Mouse (Mus musculus) midbrain, embryonic 16.5 days (tissue): ENCODE data around the gene Pole3. TPM values are rescaled to one million over a fixed set of nuclear protein-coding genes. Genes with fewer than 3 reads are reported as not detected.

Source experiments
- ATAC-seq: fragments of 200-750 bp; cut with Nextera tagmentation; 2 replicates; pipeline ENCODE4 v1.8.0; 2017; ENCODE audit warnings: moderate TSS enrichment
- H3K27ac ChIP-seq: fragments of 300-500 bp; sonication (generic); 2 replicates; pipeline ENCODE4 v1.5.1; 2014; ENCODE audit warnings: mild to moderate bottlenecking, low read length, mixed read lengths
- H3K27me3 ChIP-seq: fragments of 300-500 bp; sonication (generic); 2 replicates; pipeline ENCODE4 v1.6.1; 2014; ENCODE audit warnings: low read depth, low read length, mixed read lengths; ENCODE audit not compliant: control insufficient read depth, insufficient read depth
- H3K36me3 ChIP-seq: fragments of 300-500 bp; sonication (generic); 2 replicates; pipeline ENCODE4 v1.6.1; 2014; ENCODE audit warnings: mild to moderate bottlenecking, low read length, moderate library complexity, mixed read lengths; ENCODE audit not compliant: control insufficient read depth, insufficient read depth
- H3K4me1 ChIP-seq: fragments of 300-500 bp; sonication (generic); 2 replicates; pipeline ENCODE4 v1.6.1; 2014; ENCODE audit warnings: mild to moderate bottlenecking, low read length, mixed read lengths; ENCODE audit not compliant: control insufficient read depth, insufficient read depth
- H3K4me2 ChIP-seq: fragments of 300-500 bp; sonication (generic); 2 replicates; pipeline ENCODE4 v1.6.1; 2014; ENCODE audit warnings: mild to moderate bottlenecking, low read length, mixed read lengths
- H3K4me3 ChIP-seq: fragments of 300-500 bp; sonication (generic); 2 replicates; pipeline ENCODE4 v1.5.1; 2014; ENCODE audit warnings: low read depth, mild to moderate bottlenecking, low read length, moderate library complexity, mixed read lengths
- H3K9ac ChIP-seq: fragments of 300-500 bp; sonication (generic); 2 replicates; pipeline ENCODE4 v1.6.1; 2014; ENCODE audit warnings: low read depth, low read length, mixed read lengths
- H3K9me3 ChIP-seq: fragments of 300-500 bp; sonication (generic); replicated peaks from 2 replicates; pipeline ENCODE4 v1.6.1; 2014; ENCODE audit warnings: mild to moderate bottlenecking, low read length, mixed read lengths; ENCODE audit not compliant: control insufficient read depth, poor library complexity, severe bottlenecking
- WGBS: fragments of 180-500 bp; shearing (Covaris S2); extraction: QIAGEN DNeasy Blood & Tissue Kit; methylation state at CpG from one replicate; pipeline ENCODE4 v1.1.7; 2014; 5-methylcytosine and 5-hydroxymethylcytosine counted together
- polyA plus RNA-seq: library from polyadenylated mRNA; unstranded; fragments of >200 nt; fragmentation: Nextera tagmentation; extraction: Ambion mirVana; gene quantifications from 2 replicates; pipeline ENCODE4 v1.2.1, GENCODE M21; 2015

Pole3 gene
- polyA plus RNA-seq, 1 experiment from 2014 or later, result 57.9 TPM

- Histone ChIP-seq H3K9me3 (no peaks in the 10 kb centered on the region), H3K9ac (peak overlapping the region; percentile 81; the same call in 1 of the 2 replicates), H3K36me3 (no peaks in the 10 kb centered on the region), H3K27ac (no peak overlapping the region; the same call in 1 of the 2 replicates), H3K27me3 (no peaks in the 10 kb centered on the region), H3K4me3 (peak overlapping the region; percentile 82), H3K4me1 (peaks cover 9% of the 10 kb centered on the region), H3K4me2 (peak overlapping the region; percentile 51)
- WGBS, result under 1% methylated on average over 10 of the region's 10 CpGs
- no peak for ATAC-seq
Measured at GRCm38 (mm10) chr4:62525489-62525811, 582 bp upstream of the Pole3 start.

DNA sequence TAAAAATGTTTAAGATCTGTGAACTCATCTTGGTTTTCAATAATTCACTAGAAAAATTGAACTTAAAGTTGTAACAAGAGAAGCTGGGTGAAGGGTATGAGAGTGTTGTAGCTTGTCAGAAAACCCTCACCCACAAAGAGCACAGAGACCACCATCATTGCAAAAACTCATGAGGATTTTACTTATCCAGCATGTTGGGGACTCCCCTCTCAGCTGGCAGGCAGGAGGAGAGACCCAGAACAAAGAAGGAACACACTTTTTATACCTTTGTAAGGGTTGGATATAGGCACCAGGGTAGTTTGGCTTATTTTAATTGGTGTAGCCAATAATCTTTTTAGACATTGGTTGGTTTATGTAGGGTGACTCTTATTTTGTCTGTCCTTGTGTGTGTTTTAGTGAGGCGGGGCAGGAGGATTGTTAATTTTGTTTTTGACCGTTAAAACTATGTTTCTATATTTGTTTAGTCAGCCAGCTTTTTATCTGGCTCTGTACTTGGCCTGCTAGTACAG is 3.9 kb downstream of the Pole3 start:
- H3K4me2 ChIP-seq, result no peak overlapping the region
- no peaks in the 10 kb centered on the region for H3K27me3 ChIP-seq
- H3K4me3 ChIP-seq, result no peak overlapping the region
- ATAC-seq, result no peak
- no peaks in the 10 kb centered on the region for H3K36me3 ChIP-seq
- WGBS, result 96% methylated on average over 2 of the region's 2 CpGs
- no peak overlapping the region for H3K9ac ChIP-seq
- no peak overlapping the region for H3K27ac ChIP-seq
- H3K9me3 ChIP-seq, result no peaks in the 10 kb centered on the region
- peaks cover 25% of the 10 kb centered on the region for H3K4me1 ChIP-seq

GRCm38 (mm10) chr4:62519849-62520233 is 5.0 kb downstream of the Pole3 start, which contains the start of gene Alad:
Gene Alad (minus strand): TSS chr4:62519918.
- H3K4me3 ChIP-seq, result peak within 1 kb of the TSS; percentile 85
- H3K9me3 ChIP-seq, result no peaks in the 10 kb centered on the region
- no peaks in the 10 kb centered on the region for H3K27me3 ChIP-seq
- H3K4me2 ChIP-seq, result peak within 1 kb of the TSS; percentile 63
- H3K4me1 ChIP-seq, result peaks cover 25% of the 10 kb centered on the region
- peak within 1 kb of the TSS; percentile 82 for H3K27ac ChIP-seq
- H3K36me3 ChIP-seq, result no peaks in the 10 kb centered on the region
- 0% methylated on average over 37 of the region's 37 CpGs for WGBS
- peak within 1 kb of the TSS; percentile 84 for H3K9ac ChIP-seq
- ATAC-seq, result peak; percentile 81

- WGBS, result under 1% methylated on average over 26 of the region's 26 CpGs
- H3K27ac ChIP-seq, result peak overlapping the region; percentile 82
- ATAC-seq, result peak; percentile 72
- H3K4me3 ChIP-seq, result peak overlapping the region; percentile 85
- peak overlapping the region; percentile 84 for H3K9ac ChIP-seq
- no peaks in the 10 kb centered on the region for H3K9me3 ChIP-seq
- H3K4me2 ChIP-seq, result peak overlapping the region; percentile 63
- H3K4me1 ChIP-seq, result peaks cover 23% of the 10 kb centered on the region
- no peaks in the 10 kb centered on the region for H3K27me3 ChIP-seq
- H3K36me3 ChIP-seq, result no peaks in the 10 kb centered on the region
Measured at GRCm38 (mm10) chr4:62519122-62519848, 5.6 kb downstream of the Pole3 start.

DNA sequence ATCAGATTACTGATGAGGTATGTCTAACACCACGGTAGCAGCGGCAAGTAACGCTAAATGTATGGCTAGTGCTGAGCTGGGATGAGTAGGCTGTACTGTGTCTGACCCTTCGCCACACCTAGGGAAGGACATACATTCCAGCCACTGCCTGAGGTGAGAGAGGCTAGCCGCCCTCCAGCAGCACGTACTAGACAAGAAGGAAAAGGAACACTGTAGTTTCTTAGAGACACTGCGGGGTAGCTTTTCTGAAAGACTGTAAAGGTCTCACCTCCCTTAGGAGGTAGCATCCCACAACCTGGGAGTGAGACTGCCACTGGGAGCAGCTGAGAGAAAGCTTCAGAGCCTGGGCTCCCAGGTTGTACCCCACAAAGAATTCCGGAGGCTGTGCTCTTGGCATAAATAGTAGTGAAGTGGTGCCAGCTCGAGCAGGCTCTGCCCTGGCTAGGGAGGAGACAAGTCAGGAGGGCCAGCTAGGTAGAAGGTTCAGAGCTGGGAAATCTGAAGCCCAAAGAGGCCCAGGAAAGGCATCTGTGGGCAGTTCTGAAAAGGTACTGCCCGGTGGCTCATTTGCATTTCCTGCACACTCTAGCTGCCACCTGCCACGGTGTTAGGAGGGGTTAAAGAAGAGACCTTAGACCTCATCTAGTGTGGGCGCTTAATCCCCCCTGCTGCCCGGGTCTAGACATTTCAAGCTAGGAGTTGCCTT is 6.3 kb downstream of the Pole3 start:
- H3K9me3 ChIP-seq, result no peaks in the 10 kb centered on the region
- peak overlapping the region; percentile 85 for H3K4me3 ChIP-seq
- H3K9ac ChIP-seq, result peak overlapping the region; percentile 84; the same call in 1 of the 2 replicates
- H3K27me3 ChIP-seq, result no peaks in the 10 kb centered on the region
- WGBS, result 54% methylated on average over 13 of the region's 13 CpGs
- peaks cover 18% of the 10 kb centered on the region for H3K4me1 ChIP-seq
- H3K4me2 ChIP-seq, result peak overlapping the region; percentile 63
- ATAC-seq, result peak; percentile 5
- H3K36me3 ChIP-seq, result no peaks in the 10 kb centered on the region
- 0 out of 2 replicates have a peak overlapping the region, but pooled peaks have one; percentile 40 for H3K27ac ChIP-seq

GRCm38 (mm10) chr4:62517538-62518415 is 7.1 kb downstream of the Pole3 start:
- 87% methylated on average over 10 of the region's 10 CpGs for WGBS
- H3K4me2 ChIP-seq, result no peak overlapping the region
- peaks cover 5% of the 10 kb centered on the region for H3K36me3 ChIP-seq
- no peak overlapping the region for H3K27ac ChIP-seq
- H3K4me3 ChIP-seq, result no peak overlapping the region
- ATAC-seq, result no peak
- peaks cover 18% of the 10 kb centered on the region for H3K4me1 ChIP-seq
- no peaks in the 10 kb centered on the region for H3K27me3 ChIP-seq
- no peak overlapping the region for H3K9ac ChIP-seq
- H3K9me3 ChIP-seq, result no peaks in the 10 kb centered on the region

DNA sequence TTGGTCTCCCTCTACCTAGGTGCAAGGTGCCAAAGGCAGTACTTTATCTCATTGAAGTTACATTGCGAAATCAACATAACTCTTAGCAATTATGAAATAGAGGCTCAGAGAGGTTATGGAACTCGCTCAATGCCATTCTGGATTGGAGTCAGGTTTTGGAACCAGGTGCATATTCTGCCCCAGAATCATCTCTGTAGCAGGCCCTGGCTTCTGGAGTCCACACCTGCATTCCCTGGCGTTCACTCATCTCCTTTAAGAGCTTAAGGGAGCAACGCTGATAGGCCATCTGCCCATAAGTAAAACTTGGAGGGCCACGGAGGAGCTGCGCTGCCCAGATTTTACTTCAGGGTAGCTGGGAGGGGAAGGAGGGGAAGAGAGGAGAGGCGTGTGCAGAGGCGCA is 7.8 kb downstream of the Pole3 start:
- Histone ChIP-seq H3K9me3 (no peaks in the 10 kb centered on the region), H3K4me2 (no peak overlapping the region), H3K27me3 (no peaks in the 10 kb centered on the region), H3K4me3 (no peak overlapping the region), H3K4me1 (peaks cover 18% of the 10 kb centered on the region), H3K27ac (no peak overlapping the region), H3K9ac (no peak overlapping the region), H3K36me3 (peaks cover 10% of the 10 kb centered on the region)
- 97% methylated on average over 8 of the region's 8 CpGs for WGBS
- no peak for ATAC-seq

GRCm38 (mm10) chr4:62516579-62516978 is 8.3 kb downstream of the Pole3 start:
- Histone ChIP-seq H3K4me2 (no peak overlapping the region), H3K9ac (no peak overlapping the region), H3K4me1 (peaks cover 18% of the 10 kb centered on the region), H3K9me3 (no peaks in the 10 kb centered on the region), H3K27ac (peak overlapping the region; percentile 47; the same call in 1 of the 2 replicates), H3K27me3 (no peaks in the 10 kb centered on the region), H3K36me3 (peaks cover 10% of the 10 kb centered on the region), H3K4me3 (no peak overlapping the region)
- no peak for ATAC-seq
- WGBS, result 88% methylated on average over 1 of the region's 1 CpGs
